Mouse (Mus musculus) liver, postnatal 0 days (tissue): ENCODE measurements around the gene Csf3r.

ENCODE experiments used
- CTCF ChIP-seq: sonication (generic); IDR thresholded peaks from 2 replicates; pipeline ENCODE4 v1.5.1; 2016; ENCODE audit warnings: antibody characterized with exemption, low read depth
- EP300 ChIP-seq: IDR thresholded peaks from 2 replicates; pipeline ENCODE4 v1.6.1; 2016; ENCODE audit warnings: antibody characterized with exemption, low read depth, mild to moderate bottlenecking

DNA sequence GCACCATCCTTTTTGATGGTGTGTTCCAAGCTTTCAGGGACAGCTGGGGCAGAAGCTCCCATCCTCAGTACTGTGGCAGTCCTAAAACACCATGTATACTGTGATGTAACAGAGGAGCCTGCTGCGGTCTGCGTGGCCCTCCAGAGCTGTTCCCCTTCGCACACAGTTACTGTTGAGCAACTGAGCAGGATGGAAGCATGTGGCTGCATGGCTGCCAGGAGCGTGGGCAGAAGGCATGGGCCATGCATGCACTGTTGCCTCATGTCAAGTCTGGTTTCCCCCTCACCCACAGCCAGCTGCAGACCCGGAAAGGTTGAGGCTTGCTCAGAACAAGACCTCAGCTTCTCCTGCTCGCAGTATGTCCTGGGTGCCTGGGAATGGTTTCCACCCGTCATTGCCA, 40.9 kb downstream of the Csf3r start:
- no peak for TF ChIP-seq CTCF
- no peak for TF ChIP-seq EP300
